Mouse (Mus musculus): ENCODE measurements around the gene Glyatl3.
A peak's percentile ranks its signal among the peaks of the same experiment; 100 is the strongest.

The Glyatl3 gene

DNA sequence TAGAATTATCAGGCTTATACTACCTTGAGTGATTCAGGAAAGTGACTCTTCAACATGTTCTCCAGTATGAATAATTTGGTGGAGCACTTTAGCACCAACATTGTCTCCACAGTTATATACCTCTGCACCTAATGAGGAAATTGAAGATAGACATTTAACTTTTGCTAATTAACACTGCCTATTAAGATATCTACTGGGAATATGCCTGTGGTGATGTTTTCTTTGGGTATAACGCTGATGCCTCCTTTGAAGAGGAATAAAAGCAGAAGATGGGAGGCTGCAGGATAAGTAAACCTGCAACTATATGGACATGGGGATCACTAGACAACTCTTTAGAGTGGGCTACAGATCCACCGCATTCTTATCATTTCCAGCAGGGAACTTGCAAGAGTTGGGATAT is at the start of gene Glyatl3:
Gene Glyatl3, minus strand, starts transcription at position 101 of the 400 bp plus-strand sequence.
- DNase-seq (ENCODE audit: low spot score in 2 of 2), result no peak

DNA sequence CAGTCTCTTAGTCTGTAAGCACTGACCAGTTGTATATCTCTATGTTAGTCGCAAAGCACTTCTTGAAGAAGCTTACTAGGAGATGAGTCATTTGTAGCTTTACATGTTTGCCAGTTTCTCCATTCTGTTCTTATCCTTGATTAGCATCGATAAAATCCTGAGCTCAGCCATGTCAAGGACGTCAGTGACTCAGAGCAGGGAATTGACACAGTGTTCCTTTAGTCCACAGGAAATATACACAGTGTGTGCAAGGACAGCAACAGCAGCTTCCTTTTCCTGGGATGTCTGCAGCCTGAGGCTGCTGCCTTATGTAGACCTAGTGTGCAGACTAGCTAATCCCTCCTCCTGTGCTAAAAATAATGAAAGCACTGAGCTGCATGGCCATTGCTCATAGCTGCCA is 34.4 kb upstream of the Glyatl3 start:
- no peak for DNase-seq (ENCODE audit: low spot score in 2 of 2)

DNA sequence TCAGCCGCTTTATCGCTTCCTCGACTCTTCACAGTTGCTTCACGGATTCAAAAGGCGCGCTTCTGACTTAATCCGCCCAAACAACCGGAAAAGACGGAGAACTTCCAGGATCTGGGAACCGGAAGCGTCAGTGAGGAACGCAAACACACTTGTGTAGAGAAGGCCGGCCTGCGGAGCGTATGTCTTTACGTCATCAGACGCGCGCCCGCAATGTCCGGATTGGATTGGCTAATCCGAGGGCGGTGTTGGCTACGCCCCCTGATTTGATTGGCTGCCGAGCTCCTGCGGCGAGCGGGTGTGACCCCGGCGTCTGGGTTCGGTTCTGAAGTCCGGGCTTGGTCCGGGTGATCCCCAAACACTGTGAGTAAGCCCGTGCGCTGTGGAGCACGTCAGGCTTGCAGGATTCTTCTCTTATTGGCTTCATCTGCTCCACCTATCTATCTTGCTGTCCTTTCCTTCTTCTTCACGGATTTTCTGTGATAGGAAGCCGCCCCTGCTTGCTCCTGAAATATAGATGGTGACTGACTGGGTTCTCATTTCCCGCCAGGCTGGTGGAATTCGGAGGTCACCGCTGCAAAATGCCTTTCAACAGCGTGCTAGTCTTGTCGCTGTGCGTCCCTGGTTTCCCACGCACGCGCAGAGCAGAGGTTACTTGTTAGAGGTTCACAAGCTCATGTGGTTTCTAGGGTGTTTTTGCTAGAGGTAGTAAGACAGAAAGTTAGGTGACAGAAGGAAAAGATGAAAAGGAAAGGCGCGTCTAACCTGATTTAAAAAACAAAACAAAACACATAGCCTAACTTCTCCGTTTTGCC is 20.5 kb upstream of the Glyatl3 start, which contains the start of the genes Mut and Cenpq:
Gene Mut, plus strand, starts transcription at position 266 of the 812 bp plus-strand sequence.
Gene Cenpq, minus strand, starts transcription at position 628 of the 812 bp plus-strand sequence.
- DNase-seq (ENCODE audit: low spot score in 2 of 2), result peak; percentile 98 to 99

- no peak for DNase-seq (ENCODE audit: low spot score in 2 of 2)
Measured at GRCm38 (mm10) chr17:40933985-40934384, 19.8 kb upstream of the Glyatl3 start.

DNA sequence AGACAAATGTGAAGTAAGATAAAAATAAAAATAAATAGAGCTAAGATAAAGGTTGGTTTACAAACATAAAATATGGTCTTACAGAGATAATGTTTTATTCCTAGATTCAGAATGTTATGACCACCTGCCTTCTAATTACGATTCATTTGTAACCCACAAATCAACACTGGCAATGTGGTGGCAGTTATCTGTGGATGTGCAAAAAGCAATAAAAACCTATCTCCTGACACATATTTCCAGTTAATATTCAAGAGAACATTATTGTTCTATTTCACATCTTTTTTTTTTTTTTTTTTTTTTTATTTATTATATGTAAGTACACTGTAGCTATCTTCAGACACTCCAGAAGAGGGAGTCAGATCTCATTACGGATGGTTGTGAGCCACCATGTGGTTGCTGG is 1.3 kb upstream of the Glyatl3 start:
- no peak for DNase-seq (ENCODE audit: low spot score in 2 of 2)

DNA sequence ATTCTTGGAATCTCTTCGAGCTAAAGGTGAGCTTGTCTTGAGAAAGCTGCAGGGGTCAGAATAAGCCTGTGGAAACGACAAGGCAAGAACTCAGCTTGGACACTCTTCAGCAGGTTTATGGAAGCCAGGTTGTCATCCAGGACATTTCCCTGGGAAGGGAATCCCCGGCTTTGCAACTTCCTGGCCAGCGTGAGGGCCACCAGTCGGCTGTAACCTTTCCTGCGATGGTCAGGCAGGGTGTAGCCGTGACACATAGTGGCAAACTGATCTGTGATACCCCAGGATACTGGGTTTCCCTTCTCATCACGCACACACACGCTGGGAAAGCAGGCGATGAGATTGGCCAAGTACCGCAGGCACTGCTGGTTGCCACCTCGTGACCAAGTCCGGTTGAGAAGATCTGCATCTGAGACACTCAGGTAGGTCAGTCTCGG is 9.4 kb downstream of the Glyatl3 start:
- DNase-seq (ENCODE audit: low spot score in 2 of 2), result no peak

GRCm38 (mm10) chr17:40904056-40904597 is 10.0 kb downstream of the Glyatl3 start:
- no peak for DNase-seq (ENCODE audit: low spot score in 2 of 2)

DNA sequence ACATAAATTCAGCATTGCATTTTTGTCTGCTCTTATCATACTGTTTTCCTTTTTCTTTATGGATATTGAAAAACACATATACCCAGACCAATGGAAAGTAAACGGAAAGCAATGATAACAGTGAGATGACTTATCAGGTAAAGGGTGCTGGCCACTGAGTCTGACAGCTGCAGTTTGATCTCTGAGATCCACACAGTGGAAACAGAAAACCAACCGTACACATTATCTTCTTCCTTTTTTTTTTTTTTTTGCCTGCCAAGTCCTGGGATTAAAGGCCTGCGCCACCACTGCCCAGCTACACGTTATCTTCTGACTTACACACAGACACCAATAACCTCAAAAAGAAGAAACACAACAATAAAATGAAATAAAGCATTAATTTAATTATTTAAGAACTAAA is 10.8 kb downstream of the Glyatl3 start:
- no peak for DNase-seq (ENCODE audit: low spot score in 2 of 2)

GRCm38 (mm10) chr17:40899783-40900363 is 14.3 kb downstream of the Glyatl3 start:
- no peak for DNase-seq (ENCODE audit: low spot score in 2 of 2)

DNA sequence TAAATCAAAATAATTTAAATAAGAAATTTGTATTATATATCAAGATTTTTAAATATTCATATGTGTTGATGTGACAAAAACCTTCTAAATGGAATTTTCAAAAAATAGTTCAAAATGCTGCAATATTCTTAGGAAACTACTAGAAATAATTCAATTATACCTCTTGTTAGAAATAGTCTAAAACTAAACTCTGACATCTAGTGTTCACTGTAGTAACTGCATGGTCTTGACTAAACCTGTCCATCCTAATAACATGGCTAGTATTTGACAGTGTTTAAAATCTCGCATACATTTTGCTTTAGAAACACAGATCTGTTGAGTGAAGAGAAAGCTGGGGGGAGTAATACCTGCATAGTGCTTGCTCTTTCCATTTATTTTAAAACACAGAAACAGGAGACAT is 17.3 kb downstream of the Glyatl3 start:
- no peak for DNase-seq (ENCODE audit: low spot score in 2 of 2)

DNA sequence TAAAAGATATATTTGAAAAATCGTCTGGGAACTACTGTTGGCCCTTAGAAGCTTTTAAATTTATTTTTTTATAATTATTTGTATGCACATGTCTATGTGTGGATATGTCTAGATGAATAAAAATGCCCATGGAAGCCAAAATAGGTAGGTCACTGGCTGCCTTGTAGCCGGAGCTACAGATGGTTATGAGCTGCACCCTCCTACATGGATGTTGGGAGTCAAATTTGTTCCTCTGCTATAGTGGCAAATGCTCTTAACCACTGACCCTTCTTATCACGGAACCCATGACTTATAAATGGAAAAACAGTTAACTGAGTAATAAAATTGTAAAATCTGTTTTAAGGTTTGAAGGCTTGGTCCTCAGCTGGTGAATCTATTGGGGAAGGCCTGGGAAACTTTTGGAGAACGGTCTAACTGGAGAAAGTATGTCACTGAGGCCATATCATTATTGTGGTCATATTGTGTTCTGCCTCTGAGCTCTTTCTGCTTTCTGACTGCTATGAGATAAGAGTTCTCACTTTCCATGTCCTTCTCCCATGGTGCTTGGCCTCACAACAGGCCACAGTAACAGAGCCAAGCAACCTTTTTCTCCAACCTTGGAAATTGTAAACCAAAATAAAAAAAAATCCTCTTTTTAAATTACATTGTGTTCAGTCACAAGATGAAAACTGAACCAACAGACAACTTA is 26.2 kb downstream of the Glyatl3 start:
- DNase-seq (ENCODE audit: low spot score in 2 of 2), result no peak

DNA sequence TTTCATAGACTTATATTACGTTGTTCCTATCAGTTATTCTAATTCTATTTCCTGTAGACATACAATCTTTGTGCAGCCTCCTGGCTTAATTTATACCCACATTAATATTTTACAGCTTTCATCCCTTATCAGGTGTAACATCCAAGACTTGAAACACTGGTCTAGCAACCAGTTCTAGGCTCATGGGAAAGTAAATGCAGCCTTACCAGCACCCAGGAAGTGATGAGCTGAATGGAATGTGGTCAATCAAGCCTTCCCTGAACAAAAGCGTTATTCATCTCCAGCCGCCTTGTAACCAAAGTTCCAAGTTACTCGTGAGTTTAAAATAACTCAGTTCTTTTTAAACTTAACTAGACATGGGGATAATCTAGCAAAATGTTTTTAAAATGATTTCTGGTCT is 29.0 kb downstream of the Glyatl3 start:
- DNase-seq (ENCODE audit: low spot score in 2 of 2), result no peak

- DNase-seq (ENCODE audit: low spot score in 2 of 2), result no peak
Measured at GRCm38 (mm10) chr17:40882172-40882571, 32.0 kb downstream of the Glyatl3 start.

DNA sequence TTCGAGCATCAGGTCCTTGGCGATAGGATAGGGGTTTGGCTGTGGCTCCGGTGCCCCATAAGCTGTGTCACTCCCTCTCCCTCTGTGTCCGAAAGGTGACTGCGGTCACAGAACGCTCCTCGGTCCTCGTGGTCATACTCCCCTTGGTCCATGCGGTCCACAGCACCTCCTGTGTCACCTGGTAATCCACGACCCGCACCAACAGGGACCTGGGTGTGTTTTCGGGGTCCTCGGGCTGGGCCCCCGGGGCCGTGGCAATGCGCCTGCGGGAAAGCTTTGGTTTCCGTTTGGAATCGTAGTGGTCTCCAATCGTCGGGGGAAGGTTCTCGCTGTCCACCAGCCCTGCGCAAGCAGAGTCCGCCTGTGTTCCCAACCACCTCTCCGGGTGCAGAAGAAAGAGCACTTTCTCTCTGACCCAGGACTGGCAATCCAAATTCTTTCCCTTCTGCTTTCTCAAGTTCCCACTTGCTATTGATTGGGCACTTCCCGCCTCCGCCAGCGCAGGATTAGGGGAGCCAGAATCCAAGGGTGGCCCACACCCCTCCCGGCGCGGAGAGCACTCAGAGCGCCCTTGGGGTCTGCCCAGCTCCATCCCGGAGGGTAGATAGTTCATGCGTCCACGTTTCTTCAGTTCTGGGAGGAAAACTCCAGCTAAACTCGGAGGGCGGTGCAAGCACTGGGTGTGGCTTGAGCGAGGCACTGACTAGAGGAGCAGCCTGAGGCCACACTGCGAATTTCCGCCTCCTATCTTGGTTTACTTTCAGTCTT is 34.0 kb downstream of the Glyatl3 start, which contains the start of gene 9130008F23Rik:
Gene 9130008F23Rik, minus strand, starts transcription at position 636 of the 768 bp plus-strand sequence.
- DNase-seq (ENCODE audit: low spot score in 2 of 2), result peak in 1 of 2 experiments; percentile 12

DNA sequence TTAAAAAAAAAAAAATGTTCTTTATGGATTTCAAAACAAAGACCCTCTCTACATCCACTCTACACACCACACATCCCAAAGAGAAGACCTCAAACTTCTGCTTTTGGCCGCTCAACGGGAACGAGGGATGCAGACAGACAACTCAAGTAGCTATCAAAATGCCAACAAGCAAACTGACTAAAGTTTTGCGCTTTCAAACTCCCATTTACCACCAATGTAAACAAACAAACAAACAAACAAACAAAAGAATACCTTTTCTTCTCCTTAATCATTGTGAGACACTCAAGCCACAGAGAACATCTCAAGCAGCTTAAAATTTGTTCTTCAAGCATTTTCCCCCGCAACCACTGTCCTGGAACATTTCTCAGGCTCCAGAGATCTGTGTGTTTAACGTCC is 34.6 kb downstream of the Glyatl3 start:
- no peak for DNase-seq (ENCODE audit: low spot score in 2 of 2)

DNA sequence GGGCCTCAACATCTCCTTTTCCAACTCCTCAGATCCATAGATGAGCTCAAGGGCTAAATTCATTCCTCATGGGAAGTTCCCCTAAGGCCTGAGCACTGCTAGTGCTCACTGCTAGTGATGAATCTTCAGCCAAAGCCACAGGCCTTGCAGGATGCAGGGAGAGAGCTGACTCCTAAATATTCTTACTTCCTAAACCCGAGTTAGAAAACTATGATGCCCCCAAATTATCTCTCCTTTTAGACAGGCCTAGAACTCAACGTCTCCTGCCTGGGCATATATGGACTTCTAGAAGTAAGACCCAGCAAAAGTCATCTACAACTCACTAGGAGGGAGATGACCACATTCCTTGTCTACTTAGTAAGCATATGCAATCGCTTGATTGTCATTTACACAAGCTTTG is 36.4 kb downstream of the Glyatl3 start:
- DNase-seq (ENCODE audit: low spot score in 2 of 2), result no peak

DNA sequence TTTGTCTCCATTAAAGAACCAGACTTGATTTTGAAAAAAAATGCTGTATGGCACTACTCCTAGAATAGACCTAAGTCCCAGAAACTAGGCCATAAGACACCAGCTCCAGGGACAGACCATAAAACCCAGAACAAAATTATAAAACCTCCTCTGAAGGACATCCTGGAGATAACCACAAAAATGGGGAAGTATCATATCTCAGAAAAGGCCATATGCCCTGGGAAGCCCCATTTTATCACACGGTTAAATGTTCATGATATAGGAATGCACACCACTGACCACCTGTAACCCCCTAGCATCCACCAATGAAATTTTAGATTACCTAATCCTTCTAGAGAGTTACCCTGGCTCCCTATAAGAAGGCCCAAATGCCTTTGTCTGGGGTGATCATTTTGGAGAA is 38.6 kb downstream of the Glyatl3 start:
- DNase-seq (ENCODE audit: low spot score in 2 of 2), result no peak

GRCm38 (mm10) chr17:40874701-40875100 is 39.4 kb downstream of the Glyatl3 start:
- no peak for DNase-seq (ENCODE audit: low spot score in 2 of 2)

DNA sequence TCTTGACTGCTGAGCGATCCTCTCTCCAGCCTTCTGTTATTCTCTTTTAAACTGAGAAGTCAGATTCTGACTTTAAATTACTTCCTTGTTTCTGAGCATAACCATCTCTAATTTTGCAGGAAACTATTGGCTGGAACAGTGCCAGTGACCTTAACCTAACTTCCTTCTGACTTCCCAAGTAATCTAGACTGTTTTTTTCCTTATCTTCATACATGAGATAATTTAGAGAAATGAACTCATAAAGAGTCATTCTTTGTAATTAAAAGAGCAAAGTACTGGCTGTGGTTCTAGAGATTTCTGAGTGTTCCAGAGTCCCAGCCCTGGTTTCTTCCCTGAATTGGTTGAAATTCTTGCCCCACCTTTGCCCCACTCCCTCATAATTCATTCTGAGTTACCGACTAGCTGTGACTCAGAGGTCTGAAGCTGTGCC is 40.6 kb downstream of the Glyatl3 start:
- DNase-seq (ENCODE audit: low spot score in 2 of 2), result no peak

DNA sequence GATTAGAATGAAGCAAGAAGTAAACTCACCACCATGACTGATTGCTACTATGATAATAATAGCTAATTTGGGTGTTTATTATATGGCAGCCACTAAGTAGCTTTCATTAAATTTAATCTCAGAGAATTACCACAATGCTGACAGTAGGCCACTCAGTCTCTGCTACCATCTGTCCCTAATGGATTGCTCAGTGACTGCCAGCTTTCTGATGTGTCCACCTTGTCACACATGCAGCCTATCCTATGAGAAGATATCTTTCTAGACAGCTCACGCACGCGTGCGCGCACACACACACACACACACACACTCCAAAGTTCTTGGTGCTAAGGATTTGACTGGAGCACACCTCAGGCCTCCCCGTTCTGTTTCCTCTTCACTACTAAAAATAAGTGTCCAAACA is 41.5 kb downstream of the Glyatl3 start:
- DNase-seq (ENCODE audit: low spot score in 2 of 2), result no peak

All from frontal cortex, postnatal 10 days (tissue).